Mouse (Mus musculus) CD4-positive, CD25-positive, alpha-beta regulatory T cell (primary cell): ENCODE results near the gene Sgca. TPM values are rescaled to one million over a fixed set of nuclear protein-coding genes. Genes with fewer than 3 reads are reported as not detected.

Source experiments
- polyA plus RNA-seq: library from polyadenylated mRNA; unstranded; fragments of 100-300 nt; shearing (Covaris generic); gene quantifications from one replicate; pipeline ENCODE4 v1.2.1, GENCODE M21; 2017

The Sgca gene
- not detected for polyA plus RNA-seq

GRCm38 (mm10) chr11:94976199-94976598 lies at the start of gene Sgca:
Gene Sgca (minus strand): TSS chr11:94976327.

GRCm38 (mm10) chr11:95009629-95010014 lies 33.5 kb upstream of the Sgca start, which contains the start of gene Samd14:
Gene Samd14 (plus strand): TSS chr11:95009879.

GRCm38 (mm10) chr11:94990749-94991577 lies 14.8 kb upstream of the Sgca start, which contains the start of gene Ppp1r9b:
Gene Ppp1r9b (plus strand): TSS chr11:94991035.

GRCm38 (mm10) chr11:94967419-94967818 lies 8.7 kb downstream of the Sgca start, which contains the start of gene Hils1:
Gene Hils1 (plus strand): TSS chr11:94967593.

DNA sequence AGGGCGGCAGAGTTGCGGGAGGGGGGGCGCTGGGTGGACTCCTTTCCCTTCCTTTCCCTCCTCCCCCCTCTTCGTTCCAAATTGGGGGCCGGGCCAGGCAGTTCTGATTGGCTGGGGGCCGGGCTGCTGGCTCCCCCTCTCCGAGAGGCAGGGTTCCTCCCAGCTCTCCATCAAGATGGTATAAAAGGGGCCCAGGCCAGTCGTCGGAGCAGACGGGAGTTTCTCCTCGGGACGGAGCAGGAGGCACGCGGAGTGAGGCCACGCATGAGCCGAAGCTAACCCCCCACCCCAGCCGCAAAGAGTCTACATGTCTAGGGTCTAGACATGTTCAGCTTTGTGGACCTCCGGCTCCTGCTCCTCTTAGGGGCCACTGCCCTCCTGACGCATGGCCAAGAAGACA lies 40.1 kb downstream of the Sgca start, which contains the start of gene Col1a1:
Gene Col1a1 (plus strand): TSS at position 180 of the 400 bp plus-strand sequence.

Other genes starting within 250 kb of the Sgca start
- gene Cdc34b, start 234.5 kb downstream of the Sgca start, polyA plus RNA-seq: 0.23 TPM
- gene Tmem92, start 193.6 kb downstream of the Sgca start, polyA plus RNA-seq: 0.08 TPM
- 0.18 TPM for gene Col1a1, start 40.1 kb downstream of the Sgca start, polyA plus RNA-seq
- gene Hils1, start 8.7 kb downstream of the Sgca start, polyA plus RNA-seq: not detected
- gene Ppp1r9b, start 14.7 kb upstream of the Sgca start, polyA plus RNA-seq: 22.4 TPM
- gene Samd14, start 33.6 kb upstream of the Sgca start, polyA plus RNA-seq: 0.38 TPM
- 23.2 TPM for gene Pdk2, start 65.0 kb upstream of the Sgca start, polyA plus RNA-seq
- gene Itga3, start 100.5 kb upstream of the Sgca start, polyA plus RNA-seq: 2.8 TPM
- not detected for gene Dlx3, start 143.8 kb upstream of the Sgca start, polyA plus RNA-seq
- gene Dlx4, start 169.9 kb upstream of the Sgca start, polyA plus RNA-seq: not detected